Mouse (Mus musculus) splenic B cell, adult 2 months (primary cell): ENCODE measurements around the gene Olfr1045.
"Not testable (repeated sequence)": the region's sequence is repeated elsewhere in the genome, so short reads cannot be mapped to it uniquely, and the experiment has no call there.

Source experiments
- DNase-seq: peaks from one replicate; pipeline ENCODE4 v3.0.0-alpha.2; 2011; ENCODE audit warnings: low read depth, low spot score
- H3K27me3 ChIP-seq: 2 replicates; pipeline ENCODE4 v1.6.1; 2012; ENCODE audit warnings: mild to moderate bottlenecking, low read length, moderate library complexity, mixed read lengths; ENCODE audit not compliant: control insufficient read depth, poor library complexity, insufficient read depth, severe bottlenecking
- H3K36me3 ChIP-seq: 2 replicates; pipeline ENCODE4 v1.6.1; 2012; ENCODE audit warnings: mild to moderate bottlenecking, low read length, moderate library complexity, mixed read lengths; ENCODE audit not compliant: control insufficient read depth, poor library complexity, insufficient read depth, severe bottlenecking

The Olfr1045 gene

GRCm38 (mm10) chr2:86202909-86203308 lies at the start of gene Olfr1045:
Gene Olfr1045 (minus strand): TSS chr2:86203009.
- no peak for DNase-seq
- Histone ChIP-seq H3K27me3 (no peaks in the 10 kb centered on the region), H3K36me3 (no peaks in the 10 kb centered on the region)

DNA sequence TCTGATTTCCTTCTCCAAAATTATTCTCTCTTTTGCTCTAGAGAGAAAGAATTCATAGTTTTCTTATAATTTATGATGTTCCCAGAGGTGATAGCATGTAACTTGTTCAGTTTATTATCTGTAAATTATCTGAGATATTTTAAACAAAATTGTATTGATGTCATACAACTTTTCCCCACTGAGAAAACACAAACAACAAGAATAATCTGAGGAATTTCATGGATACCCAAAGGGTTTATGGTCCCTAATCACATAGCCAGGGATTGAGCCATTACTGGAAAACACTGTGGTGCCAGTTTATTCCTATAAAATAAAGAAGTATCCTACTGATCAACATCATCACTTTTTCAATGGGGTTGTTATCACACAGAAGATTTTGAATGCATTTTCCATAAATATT lies 37.4 kb upstream of the Olfr1045 start, which contains the start of gene Olfr1048:
Olfr1048 (minus strand) TSS at position 101 of the 400 bp plus-strand sequence.
- DNase-seq: no peak
- H3K36me3 ChIP-seq: no peaks in the 10 kb centered on the region
- H3K27me3 ChIP-seq: no peaks in the 10 kb centered on the region

DNA sequence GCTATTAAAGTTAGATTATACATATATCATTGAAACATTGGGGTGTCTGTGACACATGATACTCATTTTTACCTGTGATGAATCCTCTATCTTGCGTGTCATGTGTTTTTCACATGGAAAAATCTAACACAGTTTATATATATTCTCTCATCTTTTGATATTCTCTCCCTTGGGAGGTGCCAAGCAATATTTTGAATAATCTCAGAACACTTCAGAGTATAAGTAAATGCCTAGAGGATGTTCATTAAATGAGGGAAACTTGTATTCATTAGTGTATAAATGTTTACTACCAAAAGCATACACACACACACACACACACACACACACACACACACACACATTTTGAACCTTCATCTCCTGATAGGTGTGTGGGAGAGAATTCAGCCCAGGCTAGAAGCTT lies 28.5 kb upstream of the Olfr1045 start, which contains the start of gene Olfr1047:
Olfr1047 (minus strand) TSS at position 101 of the 400 bp plus-strand sequence.
- DNase-seq: no peak
- Histone ChIP-seq H3K36me3 (no peaks in the 10 kb centered on the region), H3K27me3 (no peaks in the 10 kb centered on the region)

DNA sequence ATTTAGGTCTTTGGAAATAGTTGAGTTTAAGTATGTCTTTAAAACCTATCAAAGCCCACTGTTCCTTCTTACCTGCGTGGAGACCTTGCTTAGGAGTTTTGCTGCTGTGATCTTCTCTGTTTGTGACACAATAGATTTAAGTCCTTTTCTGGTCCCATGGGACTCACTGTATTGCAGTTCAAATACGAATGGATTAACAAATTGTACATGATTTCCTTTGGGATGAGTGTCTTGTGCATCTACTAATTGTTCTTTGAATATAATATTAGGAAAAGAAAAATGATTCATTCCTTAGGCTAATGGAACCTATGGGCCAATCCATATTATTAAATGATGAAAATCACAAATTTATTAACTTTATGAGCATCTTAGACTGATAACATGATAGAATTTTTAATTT lies 16.4 kb upstream of the Olfr1045 start, which contains the start of gene Olfr1046:
Olfr1046 (minus strand) TSS at position 101 of the 400 bp plus-strand sequence.
- no peak for DNase-seq
- Histone ChIP-seq H3K27me3 (no peaks in the 10 kb centered on the region; the same call in 1 of the 2 replicates), H3K36me3 (no peaks in the 10 kb centered on the region)

DNA sequence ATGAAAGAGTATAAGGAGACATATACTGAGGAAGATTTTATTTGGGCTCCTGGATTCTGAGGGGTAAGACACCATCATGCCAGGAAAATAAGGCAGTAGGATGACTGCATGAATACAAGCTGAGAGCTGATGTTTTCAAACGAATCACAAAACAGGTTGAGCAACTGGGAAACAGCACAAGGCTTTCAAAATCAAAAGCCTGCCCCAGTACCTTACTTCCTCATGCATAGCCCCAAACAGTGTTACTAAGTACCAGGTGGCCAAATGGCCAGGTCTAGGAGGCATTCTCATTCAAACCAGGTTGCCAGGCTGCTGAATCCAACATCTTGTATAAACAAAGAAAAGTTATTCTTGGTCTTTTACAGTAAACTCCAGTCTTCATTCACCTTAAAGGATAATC lies 6.9 kb downstream of the Olfr1045 start:
- no peaks in the 10 kb centered on the region for H3K27me3 ChIP-seq
- DNase-seq: no peak
- H3K36me3 ChIP-seq: no peaks in the 10 kb centered on the region

DNA sequence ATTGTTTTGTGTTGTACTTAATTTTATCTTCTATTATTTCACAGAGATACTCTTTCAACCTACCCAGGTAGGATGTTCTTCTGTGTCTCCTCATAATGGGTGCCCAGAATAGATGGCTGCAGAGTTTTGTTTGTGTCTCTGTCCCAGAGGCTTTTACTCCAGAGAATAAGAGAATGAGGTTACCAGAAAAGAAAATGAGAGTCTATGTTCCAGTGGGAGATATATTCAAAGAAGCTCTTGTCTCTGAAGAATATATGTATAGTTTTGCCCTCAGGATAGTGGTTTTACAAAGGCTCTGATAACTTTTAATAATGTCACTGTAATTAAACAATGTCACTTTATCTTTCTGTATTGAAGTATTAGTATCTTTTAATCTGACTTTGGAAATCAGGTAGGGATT lies 17.2 kb downstream of the Olfr1045 start, which contains the start of gene Olfr52:
Olfr52 (minus strand) TSS at position 101 of the 400 bp plus-strand sequence.
- no peaks in the 10 kb centered on the region for H3K27me3 ChIP-seq
- no peak for DNase-seq
- no peaks in the 10 kb centered on the region for H3K36me3 ChIP-seq

DNA sequence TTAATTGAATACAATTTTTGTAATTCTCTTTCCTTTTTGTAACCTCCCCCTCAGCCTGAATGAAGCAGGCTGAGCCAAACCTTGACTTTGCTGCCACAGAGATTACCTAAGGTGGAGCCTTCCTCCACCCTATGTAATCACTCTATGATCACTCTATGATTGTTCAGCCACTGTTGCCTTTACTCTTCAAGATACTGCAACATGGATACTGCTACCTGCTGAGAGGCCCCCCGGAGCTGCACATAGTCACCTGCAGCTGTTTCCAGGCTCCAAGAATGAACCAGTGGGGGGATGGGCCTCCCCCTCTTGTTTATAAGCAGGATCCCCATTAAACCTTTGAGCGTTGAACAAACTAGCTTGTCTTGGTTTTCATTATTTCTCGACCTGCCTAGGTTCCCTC lies 22.9 kb downstream of the Olfr1045 start:
- no peaks in the 10 kb centered on the region for H3K36me3 ChIP-seq
- H3K27me3 ChIP-seq: no peaks in the 10 kb centered on the region
- no peak for DNase-seq

DNA sequence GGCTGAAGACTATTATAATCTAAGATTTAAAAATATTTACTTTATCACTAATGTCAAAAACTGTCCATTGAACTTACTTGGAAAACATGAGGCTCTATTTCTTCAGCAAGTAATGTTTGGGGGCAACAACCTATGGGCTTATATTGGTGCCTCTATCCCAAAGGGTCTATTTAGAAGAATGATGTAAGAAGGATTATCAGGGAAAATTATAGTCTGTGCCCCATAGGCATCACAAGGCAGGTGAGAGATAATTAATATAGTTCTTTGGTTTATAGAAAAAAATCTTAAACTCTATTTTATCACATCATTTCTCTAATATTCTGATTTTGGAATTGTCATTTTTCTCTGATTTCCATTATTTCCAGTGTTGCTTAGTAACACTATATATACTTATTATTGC lies 25.1 kb downstream of the Olfr1045 start, which contains the start of gene Olfr1044:
Olfr1044 (minus strand) TSS at position 101 of the 400 bp plus-strand sequence.
- no peak for DNase-seq
- Histone ChIP-seq H3K36me3 (no peaks in the 10 kb centered on the region), H3K27me3 (no peaks in the 10 kb centered on the region)

DNA sequence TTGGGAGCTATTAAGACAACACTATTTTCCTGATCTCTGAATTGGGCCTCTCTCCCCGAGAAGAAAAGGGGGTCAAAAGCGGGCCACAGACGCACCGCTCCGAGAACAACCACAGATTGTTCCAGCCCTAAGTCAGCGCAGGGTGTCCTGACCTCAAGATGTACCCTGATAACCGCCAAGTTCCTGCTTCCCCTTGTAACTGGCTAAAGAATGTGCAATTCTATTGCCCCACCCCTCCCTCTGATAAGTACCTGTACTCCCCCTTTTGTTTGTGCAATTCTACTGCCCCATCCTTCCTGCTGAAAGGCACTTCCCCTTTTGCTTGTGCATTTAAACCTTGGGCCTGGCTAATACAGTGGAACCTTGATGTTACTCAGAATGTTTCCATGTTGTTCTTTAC lies 27.4 kb downstream of the Olfr1045 start:
- DNase-seq: not testable (repeated sequence)

GRCm38 (mm10) chr2:86167422-86167821 lies 35.4 kb downstream of the Olfr1045 start, which contains the start of gene Olfr1043:
Gene Olfr1043 (minus strand): TSS chr2:86167522.
- H3K27me3 ChIP-seq: no peaks in the 10 kb centered on the region
- no peaks in the 10 kb centered on the region for H3K36me3 ChIP-seq
- no peak for DNase-seq

More for the DNA sequence above, 27.4 kb downstream of the Olfr1045 start:
- not testable (repeated sequence) for H3K36me3 ChIP-seq, H3K27me3 ChIP-seq

GRCm38 (mm10) chr2:86161738-86162137 lies 41.1 kb downstream of the Olfr1045 start, which contains the start of gene Olfr1042:
Gene Olfr1042 (minus strand): TSS chr2:86161838.
- Histone ChIP-seq H3K36me3 (no peaks in the 10 kb centered on the region), H3K27me3 (no peaks in the 10 kb centered on the region)
- DNase-seq: no peak

GRCm38 (mm10) chr2:86146632-86147031 lies 56.2 kb downstream of the Olfr1045 start, which contains the start of gene Olfr1040:
Gene Olfr1040 (minus strand): TSS chr2:86146732.
- H3K27me3 ChIP-seq: no peaks in the 10 kb centered on the region
- H3K36me3 ChIP-seq: no peaks in the 10 kb centered on the region
- no peak for DNase-seq
